Mouse (Mus musculus) cerebellum, postnatal 10 days (tissue): ENCODE measurements around the gene Paxx.

Source experiments
- DNase-seq, 2 experiments: peaks; one replicate each; pipeline ENCODE4 v3.0.0; 2021; ENCODE audit warnings: mixed read lengths in 2 of 2

Gene Paxx

DNA sequence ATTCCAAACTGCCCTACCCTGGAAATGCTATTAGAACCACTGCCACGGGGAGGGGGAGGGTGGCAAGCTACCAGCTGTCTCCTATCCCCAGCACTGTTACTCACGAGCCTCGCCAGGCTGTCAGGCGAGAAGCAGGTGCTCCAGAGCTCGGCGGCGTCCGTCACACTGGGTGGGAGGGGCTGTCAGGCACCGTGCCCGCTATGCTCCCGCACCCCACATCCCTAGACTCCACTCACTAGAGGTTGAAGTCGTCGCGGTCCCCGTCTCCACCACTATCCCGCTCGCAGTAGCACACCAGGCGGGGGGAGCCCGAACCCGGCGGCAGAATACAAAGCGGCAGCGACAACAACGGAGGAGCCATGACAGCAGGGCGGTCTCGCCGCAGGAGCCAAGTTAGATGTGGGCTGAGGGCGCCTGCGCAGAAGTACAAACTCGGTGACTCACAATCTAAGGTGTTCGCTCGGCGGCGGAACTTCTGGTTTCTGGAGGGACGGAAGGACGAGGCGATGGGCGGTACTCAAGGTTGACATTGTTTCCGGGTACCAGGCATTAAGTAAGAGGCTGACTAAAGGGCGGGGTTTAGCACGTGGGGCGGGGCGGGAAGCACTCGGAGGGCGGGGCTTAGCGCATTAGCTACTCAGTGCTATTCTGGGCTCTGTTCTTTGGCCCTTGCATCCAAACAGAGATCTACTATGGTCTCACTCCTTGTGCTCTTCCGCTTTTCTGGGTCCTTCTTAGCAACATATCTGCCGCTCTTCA, at the start of gene Paxx:
Paxx (minus strand) TSS at position 544 of the 759 bp plus-strand sequence.
- DNase-seq = peak; percentile 93

DNA sequence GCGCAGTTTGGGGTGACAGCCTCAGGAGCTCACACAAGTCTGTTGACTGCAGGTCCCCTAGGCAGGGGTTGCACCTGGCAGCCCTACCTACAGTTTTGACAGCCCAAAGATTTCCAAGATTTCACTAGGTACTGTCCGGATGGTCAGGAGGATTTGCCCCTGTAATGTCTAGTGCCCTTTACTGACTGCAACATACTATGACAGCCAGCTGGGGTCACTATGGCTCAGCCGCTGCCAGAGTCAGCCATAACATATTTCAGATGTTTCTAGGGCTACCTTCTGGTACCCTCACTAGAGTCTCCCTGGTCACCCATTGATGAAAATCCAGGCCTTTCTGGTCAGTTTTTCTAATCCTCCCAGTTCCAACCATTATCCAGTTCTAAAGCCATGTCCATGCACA, 49.0 kb upstream of the Paxx start:
- DNase-seq = no peak

DNA sequence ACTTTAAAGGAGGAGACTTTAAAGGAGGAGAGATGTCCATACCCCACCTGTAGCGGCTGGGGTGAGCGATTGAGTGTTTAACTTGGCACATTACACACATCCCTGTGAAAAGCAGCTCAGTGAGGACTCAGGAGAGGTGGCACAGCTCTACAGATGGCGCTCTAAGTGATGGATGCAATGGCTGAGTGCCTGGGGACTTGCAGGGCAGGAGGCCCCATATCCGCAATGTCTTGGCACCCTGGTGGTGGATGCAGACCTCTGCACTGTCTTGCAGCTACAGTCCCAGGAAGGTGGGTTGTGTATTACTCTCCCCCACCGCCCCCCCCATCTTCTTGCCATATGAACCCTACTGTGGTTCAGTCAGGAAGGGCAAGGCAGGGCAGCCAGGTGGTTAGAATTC, 46.1 kb upstream of the Paxx start:
- peak in 1 of 2 experiments; percentile 40 for DNase-seq

DNA sequence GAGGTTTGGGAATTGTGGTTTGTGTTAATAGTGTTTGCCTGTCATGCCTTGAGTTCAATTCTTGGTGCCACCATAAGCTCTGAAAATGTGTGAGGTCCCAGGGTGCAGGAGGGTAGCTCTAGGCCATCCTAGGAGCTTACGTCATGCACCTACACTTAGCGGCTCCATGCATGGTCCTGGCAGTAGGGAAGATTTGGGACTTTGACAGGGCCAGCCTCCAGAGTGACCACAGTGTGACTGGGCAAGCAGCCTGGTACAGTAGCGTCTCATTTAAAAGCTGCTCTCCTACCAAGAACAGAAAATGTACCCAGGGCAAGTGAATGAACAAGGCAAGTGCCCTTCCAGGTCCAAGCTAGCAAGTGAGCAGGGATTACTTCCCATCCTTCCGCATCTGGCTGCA, 45.0 kb upstream of the Paxx start:
- no peak for DNase-seq

DNA sequence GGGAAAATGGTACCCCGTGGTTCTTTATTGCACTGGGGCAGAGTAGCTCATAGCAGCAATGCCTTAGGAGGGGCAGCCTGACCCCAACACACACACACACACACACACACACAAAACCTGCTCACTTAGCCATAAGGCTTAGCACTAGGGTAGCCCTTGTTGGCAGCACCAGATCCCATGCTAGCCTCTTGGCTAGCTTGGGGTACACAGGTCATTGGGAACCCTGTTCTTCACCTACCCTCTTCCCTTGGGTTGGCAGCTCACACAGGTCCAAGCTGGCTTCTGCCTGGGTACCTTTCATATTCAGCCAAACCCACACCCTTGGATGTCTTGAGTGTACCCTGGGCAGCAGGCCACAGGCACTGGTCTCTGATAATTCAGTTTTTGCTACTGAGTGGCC, 44.1 kb upstream of the Paxx start:
- DNase-seq = peak in 1 of 2 experiments; percentile 53

DNA sequence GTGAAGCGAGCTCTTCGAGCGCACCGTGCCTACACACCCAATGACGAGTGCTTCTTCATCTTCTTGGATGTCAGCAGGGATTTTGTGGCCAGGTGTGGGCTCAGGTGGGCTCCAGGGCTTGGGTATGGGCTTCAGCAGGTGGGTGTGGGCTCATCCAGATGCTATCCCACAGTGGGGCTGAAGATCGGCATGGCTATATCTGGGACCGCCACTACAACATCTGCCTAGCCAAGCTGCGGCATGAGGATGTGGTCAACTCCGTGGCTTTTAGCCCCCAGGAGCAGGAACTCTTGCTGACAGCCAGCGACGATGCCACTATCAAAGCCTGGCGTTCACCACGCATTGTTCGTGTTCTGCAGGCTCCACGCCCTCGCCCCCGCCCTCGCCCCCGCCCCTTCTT, 43.6 kb upstream of the Paxx start:
- DNase-seq = no peak

DNA sequence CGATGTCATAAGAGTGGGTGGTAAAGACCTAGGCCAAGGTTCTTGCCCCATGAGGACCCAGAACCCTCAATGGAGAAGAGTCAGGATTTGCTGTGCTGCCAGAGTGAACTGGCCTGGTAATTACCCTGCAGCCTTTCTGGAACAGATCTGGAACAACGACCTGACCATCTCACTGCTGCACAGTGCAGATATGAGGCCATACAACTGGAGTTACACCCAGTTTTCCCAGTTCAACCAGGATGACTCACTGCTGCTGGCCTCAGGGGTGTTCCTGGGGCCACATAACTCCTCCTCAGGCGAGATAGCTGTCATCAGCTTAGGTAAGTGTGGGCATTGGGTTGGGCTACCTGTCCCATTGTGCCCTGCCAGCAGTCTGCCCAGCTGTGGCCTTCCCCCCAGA, 41.8 kb upstream of the Paxx start:
- DNase-seq = no peak

DNA sequence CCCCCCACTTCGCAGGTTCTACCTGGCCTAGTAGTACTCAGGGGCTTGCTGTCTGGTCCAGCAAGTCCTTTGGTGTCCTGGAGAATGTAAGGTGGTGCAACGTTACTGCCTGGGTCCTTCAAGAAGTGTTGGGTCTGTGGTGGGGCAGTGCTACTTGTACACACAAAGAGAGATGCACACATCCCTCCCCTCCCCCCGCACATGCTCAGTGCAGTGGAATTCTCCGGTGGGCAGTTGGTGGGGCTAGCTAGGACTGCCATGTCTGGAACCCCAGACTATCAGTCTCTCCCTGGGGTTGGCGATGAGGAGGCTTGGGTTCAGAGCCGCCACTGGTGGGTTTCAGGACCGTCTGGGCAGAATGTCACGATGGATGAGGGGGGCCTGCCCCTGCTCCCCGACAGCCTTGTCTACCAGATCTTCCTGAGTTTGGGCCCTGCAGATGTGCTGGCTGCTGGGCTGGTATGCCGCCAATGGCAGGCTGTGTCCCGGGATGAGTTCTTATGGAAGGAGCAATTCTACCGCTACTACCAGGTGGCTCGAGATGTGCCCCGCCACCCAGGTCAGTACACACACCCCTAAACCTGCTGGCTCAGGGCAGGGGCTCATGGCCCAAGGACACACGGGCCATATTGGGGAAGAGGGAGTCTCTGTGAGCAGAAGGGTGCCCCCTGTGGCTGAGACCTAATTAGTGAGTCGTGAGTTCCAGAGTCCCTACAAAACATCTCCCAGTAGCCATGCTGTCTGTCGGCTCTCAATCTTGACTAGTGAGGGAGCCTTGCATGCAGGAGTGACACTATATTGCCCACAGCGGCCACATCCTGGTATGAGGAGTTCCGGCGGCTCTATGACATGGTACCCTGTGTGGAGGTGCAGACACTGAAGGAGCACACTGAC, 40.9 kb upstream of the Paxx start, which contains the start of gene C8g:
C8g (minus strand) TSS at position 127 of the 894 bp plus-strand sequence.
- peak; percentile 54 to 60 for DNase-seq

DNA sequence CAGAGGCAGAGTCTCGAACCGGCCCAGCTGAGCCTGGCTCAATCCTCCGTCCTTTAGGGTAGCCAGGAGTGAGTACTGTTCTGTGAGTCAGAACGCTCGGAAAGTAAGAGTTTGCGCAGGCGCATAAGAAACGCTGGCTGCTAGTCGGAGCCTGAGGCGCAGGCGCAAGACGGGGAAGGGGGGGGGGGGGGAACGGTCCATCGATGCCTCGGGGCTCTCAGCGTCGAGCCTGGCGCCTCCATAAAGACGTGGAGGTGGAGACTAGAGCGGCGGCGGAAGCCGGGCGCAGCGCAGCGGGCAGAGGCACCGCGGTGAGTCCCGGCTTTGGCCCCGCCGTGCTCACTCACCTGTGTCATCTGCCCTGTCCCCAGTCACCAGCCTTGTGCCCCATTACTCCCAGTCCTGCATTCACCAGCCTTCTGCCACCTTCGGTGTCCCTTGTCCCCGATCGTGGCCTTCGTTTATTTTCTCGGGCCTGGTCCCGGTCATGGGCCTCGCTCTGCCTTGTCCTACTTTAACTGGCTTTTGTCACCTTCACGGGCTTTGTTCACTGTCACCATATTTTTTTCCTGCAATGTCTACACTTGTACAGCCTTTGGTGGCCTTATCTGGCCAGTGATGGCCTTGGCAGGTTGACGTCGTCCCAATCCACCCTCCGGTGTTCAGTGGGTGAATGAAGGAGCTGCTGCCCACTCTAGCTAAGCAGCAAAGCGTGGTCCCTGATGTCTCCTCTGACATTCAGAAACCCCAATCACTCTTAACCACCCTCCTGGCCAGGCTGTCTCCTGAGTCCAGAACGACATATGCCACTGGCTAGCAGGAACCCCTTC, 39.9 kb upstream of the Paxx start, which contains the start of gene Fbxw5:
Fbxw5 (plus strand) TSS at position 175 of the 830 bp plus-strand sequence.
- peak; percentile 88 to 92 for DNase-seq

DNA sequence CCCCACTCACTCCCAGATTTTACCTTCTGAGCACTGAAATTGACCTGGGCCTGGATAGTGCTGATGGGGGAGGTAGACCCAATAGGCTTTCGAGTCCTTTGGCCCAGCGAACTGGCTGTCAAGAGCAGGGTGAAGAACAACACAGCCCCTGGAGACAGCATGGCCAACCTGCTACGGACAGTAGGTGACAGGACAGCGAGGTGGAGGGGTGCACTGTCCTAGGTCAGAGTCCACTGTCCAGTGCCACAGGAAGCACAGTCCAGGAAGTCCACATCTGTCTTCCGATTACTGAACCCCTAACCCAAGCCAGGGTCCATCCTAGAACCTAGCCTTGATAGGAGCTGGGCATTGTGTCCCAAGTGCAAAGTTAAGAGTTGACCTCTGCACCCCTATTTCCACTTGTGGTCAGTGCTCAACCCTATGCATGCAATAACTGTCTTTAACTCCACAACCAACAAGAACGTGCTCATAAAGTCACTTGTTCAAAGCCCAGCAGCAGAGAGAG, 39.2 kb upstream of the Paxx start:
- no peak for DNase-seq

DNA sequence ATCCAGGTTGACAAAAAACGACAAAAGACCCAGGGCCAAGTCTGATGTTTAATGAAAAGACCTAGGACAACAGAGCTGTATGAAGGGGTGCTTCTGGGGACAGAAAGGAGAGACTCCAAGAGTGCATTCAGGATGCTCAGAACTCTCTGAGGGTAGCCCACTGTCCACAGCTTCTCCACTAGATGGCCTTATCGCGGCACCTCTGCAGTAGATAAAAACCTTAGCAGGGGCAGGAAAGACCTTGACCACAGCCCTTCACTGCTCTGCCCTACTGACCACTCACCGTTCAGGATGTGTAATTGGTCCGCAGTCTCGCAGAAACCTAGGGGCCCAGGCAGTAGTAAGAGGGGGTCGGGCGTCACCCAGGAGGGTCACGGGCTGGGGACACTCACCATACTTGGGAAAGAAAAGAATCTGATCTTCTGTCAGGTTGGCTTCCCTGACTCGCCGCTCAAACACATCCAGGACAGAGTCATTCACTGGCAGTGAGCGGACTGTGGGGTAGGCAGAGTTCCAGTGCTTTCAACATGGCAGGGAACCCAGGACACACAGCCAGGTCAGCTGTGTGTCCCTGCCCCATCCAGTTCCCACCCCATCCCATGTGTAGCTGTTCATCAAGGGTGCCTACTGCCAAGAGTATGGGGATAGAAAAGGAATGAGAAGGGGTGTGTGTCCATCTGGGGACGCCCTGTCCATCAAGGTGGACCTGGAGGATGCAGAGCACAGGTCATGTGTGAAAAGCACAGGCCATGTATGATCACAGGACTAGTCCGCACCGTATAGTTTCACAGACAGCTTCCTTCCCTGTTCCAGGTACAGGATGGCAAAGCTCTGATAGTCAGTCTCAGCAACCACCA, 38.0 kb upstream of the Paxx start:
- DNase-seq = peak in 1 of 2 experiments; percentile 13

DNA sequence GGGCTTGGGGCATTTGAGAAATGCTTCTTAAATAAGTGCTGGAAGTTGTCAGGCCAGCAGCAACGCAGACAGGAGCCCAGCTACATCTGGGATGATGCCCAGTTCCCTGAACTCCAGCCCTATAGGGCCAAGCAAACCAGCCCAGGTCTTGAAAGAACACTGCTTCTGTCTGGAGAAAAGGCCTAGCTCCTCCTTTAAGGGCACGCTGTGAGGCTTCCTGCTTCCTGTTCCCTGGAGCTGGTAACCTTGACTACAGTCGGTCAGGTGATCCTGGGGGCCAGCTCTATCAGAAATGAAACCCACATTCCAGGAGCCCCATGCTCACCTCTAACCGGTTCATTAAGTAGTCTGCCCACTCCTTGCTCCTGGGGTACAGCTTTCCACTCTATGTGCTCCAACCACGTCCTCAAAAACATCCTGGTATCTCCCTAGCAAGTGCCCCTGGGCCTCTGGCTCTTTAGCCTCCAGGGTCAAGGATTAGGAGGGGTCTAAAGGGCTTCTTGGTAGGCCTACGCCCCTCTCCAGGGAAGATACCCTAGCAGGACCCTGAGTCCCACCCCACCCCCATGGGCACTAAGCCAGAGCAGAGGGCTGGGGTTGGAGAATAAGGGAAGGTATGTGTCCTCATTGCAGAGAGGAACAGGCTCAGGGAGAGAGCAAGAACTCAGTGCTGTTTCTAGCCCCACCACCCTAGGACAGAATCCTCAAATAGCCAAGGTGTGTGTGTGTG, 37.1 kb upstream of the Paxx start:
- peak in 1 of 2 experiments; percentile 37 for DNase-seq

DNA sequence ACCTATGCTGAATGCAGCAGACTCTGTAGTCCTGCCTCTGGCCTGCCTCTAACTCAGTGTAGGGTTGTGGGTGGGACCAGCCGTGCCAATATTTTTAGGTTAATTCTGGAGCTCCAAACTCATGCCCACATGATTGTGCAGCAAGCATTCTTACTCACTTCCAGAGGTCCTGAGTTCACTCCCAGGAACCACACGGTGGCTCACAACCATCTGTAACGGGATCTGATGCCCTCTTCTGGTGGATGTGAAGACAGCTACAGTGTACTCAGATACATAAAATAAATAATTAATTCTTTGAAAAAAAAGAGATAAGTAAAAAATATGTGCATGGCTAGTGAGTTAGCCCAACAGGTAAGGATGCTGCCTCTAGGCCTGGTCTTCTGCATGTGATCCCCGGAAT, 35.6 kb upstream of the Paxx start:
- DNase-seq = peak; percentile 50 to 68

DNA sequence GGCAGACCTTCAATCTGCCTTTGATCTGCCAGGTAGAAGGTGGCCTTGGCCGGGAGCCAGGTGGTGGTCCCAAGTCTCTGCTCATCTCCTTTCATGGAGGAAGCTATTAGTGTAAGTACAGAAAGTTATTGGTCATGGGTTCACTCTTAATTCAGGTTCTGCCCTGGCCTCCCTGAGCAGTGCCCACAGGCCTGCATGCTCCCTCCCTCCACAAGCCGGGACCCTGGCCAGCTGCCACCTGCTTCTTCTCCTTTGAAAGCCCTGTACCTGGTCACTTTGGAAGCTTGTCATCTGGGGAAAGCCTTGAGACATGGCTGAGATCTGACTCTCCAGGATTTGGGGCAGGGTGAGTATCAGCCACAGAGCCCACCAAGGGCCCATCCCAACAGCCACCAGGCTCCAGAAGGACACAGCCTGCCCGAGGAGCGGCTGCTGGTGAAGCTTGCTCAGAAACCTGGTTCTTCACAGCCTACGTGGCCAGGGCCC, 32.6 kb upstream of the Paxx start, which contains the start of gene Lcn12:
Lcn12 (minus strand) TSS at position 436 of the 486 bp plus-strand sequence.
- peak; percentile 70 to 72 for DNase-seq

DNA sequence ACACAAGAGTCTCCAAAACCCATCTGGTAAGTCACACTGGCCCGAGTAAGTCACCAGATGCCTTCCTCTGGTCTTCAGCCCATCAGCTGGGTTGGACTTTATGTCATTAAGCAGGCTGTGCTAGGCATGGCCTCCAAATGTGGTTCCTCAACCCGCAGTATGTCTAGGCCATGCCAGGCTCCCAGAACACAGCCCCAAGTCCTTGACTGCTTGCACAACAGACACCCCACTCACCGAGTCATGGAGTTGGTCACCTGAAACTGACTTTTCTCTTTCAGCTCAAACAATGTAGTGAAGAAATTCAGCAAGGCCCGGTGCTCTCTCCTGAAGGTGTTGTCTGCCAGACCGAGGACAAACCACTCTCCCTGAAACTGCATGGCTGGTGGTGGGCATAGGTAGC, 32.1 kb upstream of the Paxx start:
- DNase-seq = no peak

DNA sequence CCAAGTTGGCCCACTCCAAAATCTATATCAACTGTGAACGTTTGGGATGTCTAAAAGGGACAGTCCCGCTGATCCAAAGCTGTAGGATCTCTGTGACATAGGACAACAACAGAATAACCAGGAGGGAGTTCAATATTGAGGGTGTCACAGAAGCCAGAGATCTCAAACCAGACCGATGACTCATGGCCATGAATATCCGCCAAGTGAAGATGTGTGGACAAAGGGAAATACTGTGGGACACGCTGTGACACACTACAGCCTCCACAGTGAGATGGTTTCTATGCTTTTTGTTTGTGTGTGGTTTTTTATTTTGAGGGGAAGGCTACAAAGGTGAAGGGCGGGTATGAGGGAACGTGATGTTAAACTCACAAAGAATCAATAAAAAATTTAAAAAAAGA, 27.8 kb upstream of the Paxx start:
- DNase-seq = no peak

DNA sequence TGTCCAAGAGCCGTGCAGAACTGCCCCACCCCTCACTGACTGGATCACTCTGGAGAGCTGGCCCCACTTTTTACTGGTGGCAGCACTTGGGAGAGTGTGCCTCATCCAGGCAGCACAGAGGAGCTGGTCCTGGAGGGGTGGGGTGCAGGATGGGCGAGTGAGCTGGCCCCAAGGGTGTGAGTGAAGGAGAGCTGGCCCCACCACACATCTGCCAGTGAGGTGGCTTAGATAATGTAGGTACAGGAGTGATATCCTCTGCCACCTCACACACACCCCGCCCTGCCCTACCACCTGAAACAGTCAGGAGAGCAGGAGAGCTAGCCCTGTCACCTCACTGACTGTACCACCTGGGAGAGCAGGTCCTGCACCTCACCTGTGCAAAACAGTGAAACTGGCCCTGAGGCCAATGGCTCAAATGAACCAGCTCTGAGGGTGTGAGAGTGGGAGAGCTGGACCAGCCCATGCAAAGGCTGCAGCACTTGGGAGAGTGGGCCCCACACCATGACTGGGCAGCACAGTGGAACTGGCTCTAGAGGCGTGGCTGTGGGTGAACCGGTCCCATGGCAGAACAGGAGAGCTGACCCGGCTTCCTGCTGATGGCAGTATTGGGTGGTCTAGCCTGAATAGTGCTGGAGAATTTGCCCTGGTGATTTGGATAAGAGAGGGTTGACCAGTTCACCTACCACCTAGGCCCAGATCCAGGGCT, 27.2 kb upstream of the Paxx start:
- DNase-seq = no peak

DNA sequence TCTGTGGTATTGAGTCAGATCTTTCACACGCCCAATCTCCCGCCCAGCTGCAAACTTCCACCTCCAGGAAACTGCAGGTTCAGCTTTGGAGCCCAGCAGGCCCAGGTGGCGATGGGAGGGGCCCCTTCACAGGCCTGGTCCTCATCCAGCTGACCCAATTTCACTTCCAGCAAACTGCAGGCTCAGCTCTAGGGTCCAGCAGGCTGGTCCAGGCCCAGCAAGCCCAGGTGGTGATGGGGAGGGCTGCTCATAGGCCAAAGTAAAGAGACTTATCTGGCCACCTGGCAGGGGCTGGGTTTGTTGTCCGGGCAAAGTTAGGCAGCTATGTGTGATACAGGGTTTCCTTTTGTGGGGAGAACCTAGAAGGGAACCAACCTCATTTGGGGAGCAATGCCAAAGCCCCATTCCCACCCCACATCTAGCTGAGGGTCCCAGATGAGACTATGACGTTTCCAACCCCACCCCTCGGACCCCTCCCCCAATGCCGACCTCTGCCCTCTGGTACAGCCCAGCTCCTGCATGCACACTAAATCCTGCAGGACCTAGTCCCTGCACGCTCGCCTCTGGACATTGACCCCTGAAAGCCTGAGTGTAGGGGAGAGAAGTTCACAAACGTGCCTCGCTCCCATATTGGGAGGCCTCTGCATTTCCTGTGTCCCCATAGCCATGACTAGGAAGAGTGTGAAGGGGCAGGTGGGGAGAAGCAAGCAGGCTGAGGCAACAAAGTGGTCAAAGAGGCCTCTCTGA, 24.2 kb upstream of the Paxx start:
- peak; percentile 95 for DNase-seq

DNA sequence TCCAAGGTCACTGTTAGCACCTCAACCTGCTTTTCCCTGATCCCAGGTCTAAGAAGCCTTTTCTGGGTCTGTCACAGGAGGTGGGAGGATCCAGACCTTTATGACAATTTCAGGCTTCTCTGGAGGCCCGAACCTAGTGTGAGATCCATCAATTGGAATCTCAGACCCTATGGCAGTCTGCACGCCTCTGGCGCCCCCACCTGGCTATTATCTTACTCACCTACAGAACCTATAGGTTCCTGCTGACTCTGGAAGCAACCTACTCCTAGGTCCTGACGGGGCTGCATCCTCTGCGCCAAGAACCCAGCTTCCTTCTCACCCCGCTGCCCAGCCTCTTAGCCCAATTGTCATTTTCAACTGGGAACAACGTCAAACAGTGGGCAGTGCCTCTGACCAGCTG, 22.1 kb upstream of the Paxx start:
- peak; percentile 68 to 74 for DNase-seq
